Mouse (Mus musculus): Measurements from ENCODE around the gene Gm12184.

Gm12184 gene

DNA sequence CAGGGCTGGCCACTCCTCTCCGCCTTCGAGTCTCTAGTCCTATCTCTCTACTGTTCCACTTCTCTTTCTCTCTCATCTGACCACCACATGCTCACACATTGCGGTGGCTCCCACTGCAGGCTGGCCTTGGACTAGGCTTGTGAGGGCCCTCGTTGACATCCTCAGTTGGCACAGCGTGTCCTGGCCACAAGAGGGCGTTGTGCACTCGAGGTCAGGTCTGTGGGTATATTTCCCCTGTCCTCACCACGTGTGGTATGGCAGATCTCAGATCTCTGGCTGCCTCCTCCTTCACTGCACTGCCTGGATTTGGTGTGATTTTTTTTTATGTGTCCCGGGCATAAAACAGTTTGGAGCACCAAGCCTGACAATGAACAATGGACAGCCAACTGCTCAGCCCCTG lies 49.8 kb downstream of the Gm12184 start:
- DNase-seq (ENCODE audit: inconsistent age in 2 of 2, low spot score in 1 of 2), result peak in 1 of 2 experiments; percentile 30

DNA sequence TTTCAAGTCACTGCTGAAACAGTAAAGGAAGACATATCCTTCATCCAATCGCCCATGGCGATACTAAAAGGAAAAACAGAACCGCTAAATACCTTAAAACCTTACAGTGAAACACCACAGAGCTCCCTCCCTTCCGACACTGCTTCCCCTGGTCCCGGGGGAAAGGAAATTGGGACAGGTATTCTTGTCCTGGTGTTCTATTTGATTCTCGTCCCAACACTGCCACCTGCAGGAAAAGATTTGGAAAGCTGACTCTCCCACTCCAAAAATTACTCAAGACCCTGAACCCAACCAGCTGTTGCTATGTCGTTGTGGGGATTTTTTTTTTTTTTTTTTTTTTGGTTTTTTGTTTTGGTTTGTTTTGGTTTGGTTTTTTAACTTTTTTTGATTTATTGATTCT lies 51.0 kb downstream of the Gm12184 start:
- peak in 1 of 2 experiments; percentile 87 for DNase-seq (ENCODE audit: inconsistent age in 2 of 2, low spot score in 1 of 2)

Data from adrenal gland, adult (tissue).